Mouse (Mus musculus) midbrain, embryonic 11.5 days (tissue): ENCODE results near the gene Il17d. TPM values are rescaled to one million over a fixed set of nuclear protein-coding genes. Genes with fewer than 3 reads are reported as not detected.

ENCODE experiments used
- ATAC-seq: fragments of 200-750 bp; cut with Nextera tagmentation; 2 replicates; pipeline ENCODE4 v1.8.0; 2017; ENCODE audit warnings: moderate TSS enrichment, moderate library complexity; ENCODE audit not compliant: low FRiP score
- DNase-seq: peaks from one replicate; pipeline ENCODE4 v3.0.0; 2015; ENCODE audit warnings: low spot score; ENCODE audit errors: missing footprints
- H3K27ac ChIP-seq: fragments of 300-500 bp; sonication (generic); 2 replicates; pipeline ENCODE4 v1.5.1; 2014; ENCODE audit warnings: low read depth, low read length
- H3K27me3 ChIP-seq: fragments of 300-500 bp; sonication (generic); 2 replicates; pipeline ENCODE4 v1.6.1; 2014; ENCODE audit warnings: mild to moderate bottlenecking, low read length, moderate library complexity, mixed read lengths; ENCODE audit not compliant: control insufficient read depth, insufficient read depth
- H3K36me3 ChIP-seq: fragments of 300-500 bp; sonication (generic); 2 replicates; pipeline ENCODE4 v1.6.1; 2014; ENCODE audit warnings: mild to moderate bottlenecking, low read length, moderate library complexity, mixed read lengths; ENCODE audit not compliant: control insufficient read depth, insufficient read depth
- H3K4me1 ChIP-seq: fragments of 300-500 bp; sonication (generic); 2 replicates; pipeline ENCODE4 v1.6.1; 2014; ENCODE audit warnings: low read length; ENCODE audit not compliant: control insufficient read depth, insufficient read depth
- H3K4me2 ChIP-seq: fragments of 300-500 bp; sonication (generic); 2 replicates; pipeline ENCODE4 v1.6.1; 2014; ENCODE audit warnings: mild to moderate bottlenecking, moderate library complexity
- H3K4me3 ChIP-seq: fragments of 300-500 bp; sonication (generic); 2 replicates; pipeline ENCODE4 v1.5.1; 2014; ENCODE audit warnings: low read depth, low read length
- H3K9ac ChIP-seq: fragments of 300-500 bp; sonication (generic); 2 replicates; pipeline ENCODE4 v1.6.1; 2014; ENCODE audit warnings: low read length
- H3K9me3 ChIP-seq: fragments of 300-500 bp; sonication (generic); 2 replicates; pipeline ENCODE4 v1.6.1; 2016; ENCODE audit warnings: low read length; ENCODE audit not compliant: control insufficient read depth
- WGBS: fragments of 180-500 bp; shearing (Covaris S2); extraction: QIAGEN DNeasy Blood & Tissue Kit; methylation state at CpG from one replicate; pipeline ENCODE4 v1.1.7; 2014; 5-methylcytosine and 5-hydroxymethylcytosine counted together
- polyA plus RNA-seq: library from polyadenylated mRNA; unstranded; fragments of >200 nt; fragmentation: Nextera tagmentation; extraction: Ambion mirVana; gene quantifications from 2 replicates; pipeline ENCODE4 v1.2.1, GENCODE M21; 2014

The Il17d gene
- polyA plus RNA-seq, 1 experiment from 2014 or later, result 1.7 TPM

DNA sequence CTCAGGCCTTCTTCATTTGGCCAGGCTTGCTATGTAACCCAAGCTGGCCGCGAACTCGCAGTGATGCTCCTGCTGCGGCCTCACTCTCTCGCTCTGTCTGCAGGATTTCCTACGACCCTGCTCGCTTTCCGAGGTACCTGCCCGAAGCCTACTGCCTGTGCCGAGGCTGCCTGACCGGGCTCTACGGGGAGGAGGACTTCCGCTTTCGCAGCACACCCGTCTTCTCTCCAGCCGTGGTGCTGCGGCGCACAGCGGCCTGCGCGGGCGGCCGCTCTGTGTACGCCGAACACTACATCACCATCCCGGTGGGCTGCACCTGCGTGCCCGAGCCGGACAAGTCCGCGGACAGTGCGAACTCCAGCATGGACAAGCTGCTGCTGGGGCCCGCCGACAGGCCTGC is 17.7 kb downstream of the Il17d start:
- DNase-seq (peak; percentile 84), ATAC-seq (0 out of 2 replicates have a peak, but pooled peaks have one; percentile 42)
- Histone ChIP-seq H3K4me3 (no peak overlapping the region; the same call in 1 of the 2 replicates), H3K36me3 (no peaks in the 10 kb centered on the region), H3K4me2 (peak overlapping the region; percentile 34), H3K9me3 (no peaks in the 10 kb centered on the region), H3K27ac (no peak overlapping the region), H3K27me3 (peaks cover 2% of the 10 kb centered on the region; the same call in 1 of the 2 replicates), H3K4me1 (peaks cover 9% of the 10 kb centered on the region), H3K9ac (peak overlapping the region; percentile 44)
- WGBS, result 36% methylated on average over 34 of the region's 34 CpGs

DNA sequence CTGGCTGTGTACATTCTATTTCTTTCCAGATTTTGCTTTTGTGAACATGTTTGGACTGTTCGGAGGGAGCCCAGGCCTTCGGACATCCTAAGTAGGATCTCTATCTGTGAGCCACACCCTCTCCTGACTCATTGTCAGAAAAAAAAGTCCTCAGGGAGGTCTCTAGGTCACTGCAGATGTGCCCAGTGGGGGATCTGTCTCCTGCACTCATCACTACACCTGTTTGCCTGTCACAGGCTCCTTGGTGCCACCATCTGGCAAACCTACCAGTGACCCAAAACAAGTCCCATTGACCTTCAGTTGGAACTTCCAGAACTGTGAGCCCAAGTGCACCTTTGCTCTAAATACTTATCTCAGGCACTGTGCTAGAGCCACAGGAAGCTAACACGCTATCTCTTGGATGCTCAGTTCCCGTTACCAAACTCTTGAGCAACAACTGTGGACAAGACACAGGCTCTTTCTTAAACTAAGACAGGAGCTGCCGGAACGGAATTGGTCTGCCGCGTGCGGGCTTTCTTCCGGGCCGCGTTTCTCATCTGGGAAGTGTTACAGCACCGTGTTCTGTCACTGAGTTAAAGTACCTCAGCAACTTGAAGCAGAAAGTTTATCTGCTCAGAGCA is 19.0 kb downstream of the Il17d start:
- no peak overlapping the region for H3K4me3 ChIP-seq
- DNase-seq, result peak; percentile 37
- no peaks in the 10 kb centered on the region; the same call in 1 of the 2 replicates for H3K9me3 ChIP-seq
- no peak overlapping the region for H3K4me2 ChIP-seq
- H3K36me3 ChIP-seq, result no peaks in the 10 kb centered on the region
- ATAC-seq, result no peak
- WGBS, result 91% methylated on average over 13 of the region's 13 CpGs
- H3K27ac ChIP-seq, result no peak overlapping the region
- peaks cover 2% of the 10 kb centered on the region; the same call in 1 of the 2 replicates for H3K27me3 ChIP-seq
- H3K4me1 ChIP-seq, result no peaks in the 10 kb centered on the region
- H3K9ac ChIP-seq, result no peak overlapping the region

- Histone ChIP-seq H3K9ac (no peak overlapping the region), H3K36me3 (no peaks in the 10 kb centered on the region), H3K27ac (no peak overlapping the region), H3K27me3 (peaks cover 2% of the 10 kb centered on the region; the same call in 1 of the 2 replicates), H3K4me1 (no peaks in the 10 kb centered on the region), H3K4me3 (no peak overlapping the region), H3K4me2 (no peak overlapping the region), H3K9me3 (no peaks in the 10 kb centered on the region; the same call in 1 of the 2 replicates)
- ATAC-seq (no peak), DNase-seq (peak; percentile 59)
- 85% methylated on average over 17 of the region's 17 CpGs for WGBS
These were observed 20.9 kb downstream of the Il17d start for GRCm38 (mm10) chr14:57545526-57545925.

DNA sequence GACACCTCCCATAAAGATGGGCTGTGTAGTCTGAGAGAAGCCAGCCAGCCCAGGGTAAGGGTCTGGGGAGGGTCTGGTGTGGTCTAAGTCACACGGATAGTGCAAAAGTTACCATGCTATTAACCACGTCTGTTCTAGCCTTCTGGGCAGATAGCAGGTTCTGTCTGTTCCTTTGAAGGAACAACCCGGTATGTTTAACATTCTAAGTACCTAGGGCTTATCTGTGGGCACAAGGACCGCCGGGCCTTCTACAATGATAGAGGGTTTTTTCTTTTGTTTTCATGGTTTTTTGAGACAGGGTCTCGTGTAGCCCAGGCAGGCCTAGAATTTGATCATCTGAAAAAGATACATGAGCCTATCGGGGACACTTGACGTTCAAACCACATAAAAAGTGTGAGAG is 21.6 kb downstream of the Il17d start:
- Histone ChIP-seq H3K4me2 (no peak overlapping the region), H3K4me1 (no peaks in the 10 kb centered on the region), H3K27ac (no peak overlapping the region), H3K9ac (no peak overlapping the region), H3K27me3 (peaks cover 2% of the 10 kb centered on the region; the same call in 1 of the 2 replicates), H3K9me3 (no peaks in the 10 kb centered on the region; the same call in 1 of the 2 replicates), H3K36me3 (no peaks in the 10 kb centered on the region), H3K4me3 (no peak overlapping the region)
- 92% methylated on average over 8 of the region's 8 CpGs for WGBS
- ATAC-seq, result no peak
- peak; percentile 73 for DNase-seq

- ATAC-seq (no peak), DNase-seq (no peak)
- Histone ChIP-seq H3K4me3 (no peak overlapping the region), H3K27ac (no peak overlapping the region), H3K9ac (no peak overlapping the region), H3K4me2 (no peak overlapping the region), H3K9me3 (no peaks in the 10 kb centered on the region; the same call in 1 of the 2 replicates), H3K4me1 (no peaks in the 10 kb centered on the region), H3K36me3 (no peaks in the 10 kb centered on the region), H3K27me3 (no peaks in the 10 kb centered on the region)
- 31% methylated on average over 13 of the region's 13 CpGs for WGBS
These were observed 22.0 kb downstream of the Il17d start for GRCm38 (mm10) chr14:57546557-57547021.

DNA sequence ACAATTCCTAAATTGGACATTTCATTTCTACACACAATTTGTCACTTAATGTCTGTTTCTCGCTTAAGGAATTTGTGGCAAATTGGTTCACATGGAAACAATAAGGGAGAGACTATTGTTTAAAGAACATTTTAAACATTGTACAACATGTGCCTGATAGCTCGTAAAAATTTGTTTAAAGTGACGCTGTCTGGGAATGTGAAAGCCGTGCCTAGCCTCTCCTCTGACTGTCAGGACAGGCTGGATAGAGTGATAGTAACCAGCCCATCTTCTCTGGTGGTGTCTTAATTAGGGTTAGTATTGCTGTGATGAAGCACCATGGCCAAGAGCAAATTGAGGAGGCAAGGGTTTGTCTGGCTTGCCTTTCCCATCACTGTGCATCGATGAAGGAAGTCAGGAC is 22.5 kb downstream of the Il17d start:
- no peak overlapping the region for H3K4me2 ChIP-seq
- no peak for ATAC-seq
- WGBS, result 83% methylated on average over 5 of the region's 5 CpGs

GRCm38 (mm10) chr14:57552945-57553344 is 28.4 kb downstream of the Il17d start:
- Histone ChIP-seq H3K27me3 (no peaks in the 10 kb centered on the region), H3K36me3 (peaks cover 2% of the 10 kb centered on the region; the same call in 1 of the 2 replicates), H3K4me2 (no peak overlapping the region), H3K27ac (no peak overlapping the region), H3K9me3 (no peaks in the 10 kb centered on the region), H3K4me1 (no peaks in the 10 kb centered on the region), H3K4me3 (no peak overlapping the region), H3K9ac (no peak overlapping the region)
- ATAC-seq (no peak), DNase-seq (no peak)

More for the DNA sequence above, 22.5 kb downstream of the Il17d start:
- no peaks in the 10 kb centered on the region for H3K36me3 ChIP-seq
- H3K27ac ChIP-seq, result no peak overlapping the region
- H3K4me1 ChIP-seq, result no peaks in the 10 kb centered on the region
- DNase-seq, result no peak
- H3K9ac ChIP-seq, result no peak overlapping the region
- no peaks in the 10 kb centered on the region for H3K27me3 ChIP-seq
- no peaks in the 10 kb centered on the region; the same call in 1 of the 2 replicates for H3K9me3 ChIP-seq
- H3K4me3 ChIP-seq, result no peak overlapping the region

- Histone ChIP-seq H3K36me3 (peaks cover 2% of the 10 kb centered on the region; the same call in 1 of the 2 replicates), H3K27me3 (no peaks in the 10 kb centered on the region), H3K4me1 (no peaks in the 10 kb centered on the region), H3K4me3 (no peak overlapping the region), H3K9me3 (no peaks in the 10 kb centered on the region), H3K4me2 (no peak overlapping the region), H3K9ac (no peak overlapping the region), H3K27ac (no peak overlapping the region)
- 87% methylated on average over 5 of the region's 5 CpGs for WGBS
- no peak for DNase-seq
- no peak for ATAC-seq
These were observed 29.9 kb downstream of the Il17d start for GRCm38 (mm10) chr14:57554434-57554833.

DNA sequence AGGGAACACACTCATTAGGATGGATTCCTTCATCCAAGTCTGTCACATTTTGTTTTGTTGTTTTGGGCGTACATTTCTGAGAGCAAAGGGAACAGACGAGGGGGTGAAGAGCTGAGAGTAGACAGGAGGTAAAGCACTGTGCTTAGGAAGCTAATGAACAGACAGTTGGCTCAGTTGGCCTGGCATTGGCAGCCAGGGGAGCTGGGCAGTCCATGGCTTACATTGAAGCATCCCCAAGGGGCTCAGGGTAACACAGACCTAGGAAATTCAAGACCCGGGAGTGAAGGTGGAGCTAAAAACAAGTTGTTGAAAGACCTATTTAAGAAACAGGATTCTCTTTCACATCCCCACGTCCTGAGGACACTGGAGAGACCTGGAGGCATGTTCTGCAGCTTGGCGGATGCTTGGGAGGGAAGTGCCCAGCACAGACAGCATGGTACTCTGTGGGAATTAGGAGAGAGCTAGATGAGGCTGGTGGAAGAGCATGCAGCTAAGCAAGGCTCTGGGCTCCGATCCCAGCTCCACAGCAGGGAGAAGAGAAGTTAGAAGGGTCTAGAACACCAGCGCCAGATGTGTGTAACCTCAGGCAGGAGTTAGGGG is 31.0 kb downstream of the Il17d start:
- H3K4me2 ChIP-seq, result no peak overlapping the region
- no peaks in the 10 kb centered on the region for H3K9me3 ChIP-seq
- H3K9ac ChIP-seq, result no peak overlapping the region
- no peak for ATAC-seq
- DNase-seq, result peak; percentile 70
- 81% methylated on average over 7 of the region's 7 CpGs for WGBS
- H3K27me3 ChIP-seq, result no peaks in the 10 kb centered on the region
- peaks cover 2% of the 10 kb centered on the region; the same call in 1 of the 2 replicates for H3K36me3 ChIP-seq
- no peaks in the 10 kb centered on the region for H3K4me1 ChIP-seq
- H3K27ac ChIP-seq, result no peak overlapping the region
- no peak overlapping the region for H3K4me3 ChIP-seq
